Mouse (Mus musculus): ENCODE data around the gene Pef1. TPM values are rescaled to one million over a fixed set of nuclear protein-coding genes. Genes with fewer than 3 reads are reported as not detected.

Gene Pef1
- 41.4 and 44.1 TPM in 2 replicates for polyA plus RNA-seq (2012; ENCODE audit: insufficient read depth, insufficient read length, missing spikeins)

- Histone ChIP-seq H3K27ac (ENCODE audit: insufficient read depth, low read depth, low read length) (no peak within 1 kb of the TSS), H3K4me1 (ENCODE audit: control insufficient read depth, insufficient read depth, low read length) (peaks cover 7% of the 10 kb centered on the region; the same call in 1 of the 2 replicates), H3K4me3 (ENCODE audit: insufficient read depth, low read length) (no peak within 1 kb of the TSS)
- TF ChIP-seq POLR2A (IDR thresholded peaks at IDR 0.05; ENCODE audit: borderline replicate concordance, low read depth, low read length), result no peak
Observed at GRCm38 (mm10) chr4:130102111-130102651, at the start of gene Pef1. TSS of gene Pef1 (plus strand) at chr4:130102558.

GRCm38 (mm10) chr4:130053111-130053510 lies 49.2 kb upstream of the Pef1 start:
- Histone ChIP-seq H3K27ac (ENCODE audit: insufficient read depth, low read depth, low read length) (no peak overlapping the region), H3K4me1 (ENCODE audit: control insufficient read depth, insufficient read depth, low read length) (peaks cover 21% of the 10 kb centered on the region), H3K4me3 (ENCODE audit: insufficient read depth, low read length) (no peak overlapping the region)
- TF ChIP-seq POLR2A (IDR thresholded peaks at IDR 0.05; ENCODE audit: borderline replicate concordance, low read depth, low read length) (no peak), CTCF (IDR thresholded peaks at IDR 0.05; ENCODE audit: low read depth, low read length) (no peak)

- Histone ChIP-seq H3K4me1 (ENCODE audit: control insufficient read depth, insufficient read depth, low read length) (peaks cover 16% of the 10 kb centered on the region), H3K27ac (ENCODE audit: insufficient read depth, low read depth, low read length) (no peak overlapping the region), H3K4me3 (ENCODE audit: insufficient read depth, low read length) (no peak overlapping the region)
- TF ChIP-seq CTCF (IDR thresholded peaks at IDR 0.05; ENCODE audit: low read depth, low read length) (no peak), POLR2A (IDR thresholded peaks at IDR 0.05; ENCODE audit: borderline replicate concordance, low read depth, low read length) (no peak)
Observed at GRCm38 (mm10) chr4:130054727-130055126, 47.6 kb upstream of the Pef1 start.

GRCm38 (mm10) chr4:130055160-130056010 lies 47.0 kb upstream of the Pef1 start:
- TF ChIP-seq POLR2A (IDR thresholded peaks at IDR 0.05; ENCODE audit: borderline replicate concordance, low read depth, low read length) (no peak), CTCF (IDR thresholded peaks at IDR 0.05; ENCODE audit: low read depth, low read length) (no peak)
- Histone ChIP-seq H3K4me3 (ENCODE audit: insufficient read depth, low read length) (no peak overlapping the region), H3K4me1 (ENCODE audit: control insufficient read depth, insufficient read depth, low read length) (peaks cover 10% of the 10 kb centered on the region), H3K27ac (ENCODE audit: insufficient read depth, low read depth, low read length) (no peak overlapping the region)

- Histone ChIP-seq H3K4me3 (ENCODE audit: insufficient read depth, low read length) (no peak overlapping the region), H3K27ac (ENCODE audit: insufficient read depth, low read depth, low read length) (no peak overlapping the region), H3K4me1 (ENCODE audit: control insufficient read depth, insufficient read depth, low read length) (peaks cover 4% of the 10 kb centered on the region)
- TF ChIP-seq POLR2A (IDR thresholded peaks at IDR 0.05; ENCODE audit: borderline replicate concordance, low read depth, low read length) (no peak), CTCF (IDR thresholded peaks at IDR 0.05; ENCODE audit: low read depth, low read length) (no peak)
Observed at GRCm38 (mm10) chr4:130056011-130056322, 46.4 kb upstream of the Pef1 start.

- H3K4me3 ChIP-seq (ENCODE audit: insufficient read depth, low read length), result no peak overlapping the region
- no peaks in the 10 kb centered on the region for H3K4me1 ChIP-seq (ENCODE audit: control insufficient read depth, insufficient read depth, low read length)
- no peak overlapping the region for H3K27ac ChIP-seq (ENCODE audit: insufficient read depth, low read depth, low read length)
- TF ChIP-seq POLR2A (IDR thresholded peaks at IDR 0.05; ENCODE audit: borderline replicate concordance, low read depth, low read length) (no peak), CTCF (IDR thresholded peaks at IDR 0.05; ENCODE audit: low read depth, low read length) (no peak)
Observed at GRCm38 (mm10) chr4:130056471-130056870, 45.9 kb upstream of the Pef1 start.

- H3K4me3 ChIP-seq (ENCODE audit: insufficient read depth, low read length), result no peak overlapping the region
- TF ChIP-seq CTCF (IDR thresholded peaks at IDR 0.05; ENCODE audit: low read depth, low read length) (no peak), POLR2A (IDR thresholded peaks at IDR 0.05; ENCODE audit: borderline replicate concordance, low read depth, low read length) (no peak)
Observed at GRCm38 (mm10) chr4:130060937-130061336, 41.4 kb upstream of the Pef1 start.

GRCm38 (mm10) chr4:130063191-130063590 lies 39.2 kb upstream of the Pef1 start:
- no peak overlapping the region for H3K27ac ChIP-seq (ENCODE audit: insufficient read depth, low read depth, low read length)
- TF ChIP-seq POLR2A (IDR thresholded peaks at IDR 0.05; ENCODE audit: borderline replicate concordance, low read depth, low read length) (no peak), CTCF (IDR thresholded peaks at IDR 0.05; ENCODE audit: low read depth, low read length) (no peak)
- no peaks in the 10 kb centered on the region for H3K4me1 ChIP-seq (ENCODE audit: control insufficient read depth, insufficient read depth, low read length)

More at GRCm38 (mm10) chr4:130060937-130061336, 41.4 kb upstream of the Pef1 start:
- Histone ChIP-seq H3K27ac (ENCODE audit: insufficient read depth, low read depth, low read length) (no peak overlapping the region), H3K4me1 (ENCODE audit: control insufficient read depth, insufficient read depth, low read length) (no peaks in the 10 kb centered on the region)

GRCm38 (mm10) chr4:130066816-130067215 lies 35.5 kb upstream of the Pef1 start:
- Histone ChIP-seq H3K4me1 (ENCODE audit: control insufficient read depth, insufficient read depth, low read length) (no peaks in the 10 kb centered on the region), H3K4me3 (ENCODE audit: insufficient read depth, low read length) (no peak overlapping the region), H3K27ac (ENCODE audit: insufficient read depth, low read depth, low read length) (no peak overlapping the region)
- TF ChIP-seq CTCF (IDR thresholded peaks at IDR 0.05; ENCODE audit: low read depth, low read length), result no peak
- TF ChIP-seq POLR2A (IDR thresholded peaks at IDR 0.05; ENCODE audit: borderline replicate concordance, low read depth, low read length), result no peak

More at GRCm38 (mm10) chr4:130063191-130063590, 39.2 kb upstream of the Pef1 start:
- H3K4me3 ChIP-seq (ENCODE audit: insufficient read depth, low read length), result no peak overlapping the region

- no peak overlapping the region for H3K27ac ChIP-seq (ENCODE audit: insufficient read depth, low read depth, low read length)
- peaks cover 5% of the 10 kb centered on the region for H3K4me1 ChIP-seq (ENCODE audit: control insufficient read depth, insufficient read depth, low read length)
- no peak overlapping the region for H3K4me3 ChIP-seq (ENCODE audit: insufficient read depth, low read length)
- no peak for TF ChIP-seq CTCF (IDR thresholded peaks at IDR 0.05; ENCODE audit: low read depth, low read length)
- TF ChIP-seq POLR2A (IDR thresholded peaks at IDR 0.05; ENCODE audit: borderline replicate concordance, low read depth, low read length), result no peak
Observed at GRCm38 (mm10) chr4:130070523-130070922, 31.8 kb upstream of the Pef1 start.

Measured in bone marrow macrophage, adult 2 months (primary cell).